Mouse (Mus musculus) frontal cortex, postnatal 10 days (tissue): ENCODE measurements around the gene Agbl5.

Source experiments
- DNase-seq, 2 experiments: peaks; one replicate each; pipeline ENCODE4 v3.0.0; 2022; ENCODE audit warnings: low spot score in 2 of 2, mixed read lengths in 1 of 2

Agbl5 gene

GRCm38 (mm10) chr5:30919831-30920614 is 31.5 kb downstream of the Agbl5 start:
- DNase-seq, result peak in 1 of 2 experiments; percentile 29

DNA sequence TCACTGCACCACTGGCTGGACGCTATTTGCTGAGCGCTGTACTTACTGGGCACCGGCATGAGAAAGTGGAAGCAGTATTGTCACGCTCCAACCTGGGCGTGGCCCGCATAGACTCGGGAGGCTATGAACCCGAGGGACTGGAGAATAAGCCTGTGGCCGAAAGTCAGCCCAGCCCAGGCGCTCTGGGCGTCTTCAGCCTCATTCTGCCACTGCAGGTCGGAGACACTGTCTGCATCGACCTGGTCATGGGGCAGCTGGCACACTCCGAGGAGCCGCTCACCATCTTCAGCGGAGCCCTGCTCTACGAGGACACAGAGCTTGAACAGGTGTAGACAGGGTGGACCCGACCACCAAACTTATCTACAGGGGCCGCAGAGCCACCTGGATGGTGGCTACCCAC is 32.1 kb downstream of the Agbl5 start:
- peak in 1 of 2 experiments; percentile 23 for DNase-seq

GRCm38 (mm10) chr5:30921256-30922033 is 33.0 kb downstream of the Agbl5 start, which contains the start of gene Khk:
TSS of gene Khk (plus strand) at chr5:30921431.
- peak; percentile 59 to 83 for DNase-seq

DNA sequence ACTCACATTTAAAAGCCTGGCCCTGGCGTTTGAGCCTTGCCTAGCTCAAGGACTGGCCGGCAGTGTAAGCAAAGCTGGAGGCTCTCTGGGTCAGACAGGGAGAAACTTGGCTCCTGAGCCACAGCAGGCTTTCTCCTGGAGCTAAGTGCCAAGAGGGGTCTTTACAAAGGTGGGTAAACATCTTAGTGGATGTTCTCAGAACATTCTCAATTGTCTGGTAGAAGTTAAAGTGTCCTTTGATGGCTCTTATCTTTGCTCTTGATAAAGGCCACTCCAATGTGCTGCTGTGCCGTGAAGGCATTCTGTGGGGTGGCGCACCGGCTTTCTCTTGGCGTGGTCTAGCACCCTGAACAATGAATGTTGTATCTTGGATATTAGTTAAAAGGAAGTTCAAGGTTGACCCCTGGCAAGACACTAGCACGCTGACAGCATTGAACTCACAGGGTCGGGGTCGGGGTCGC is 34.1 kb downstream of the Agbl5 start:
- no peak for DNase-seq

- DNase-seq, result no peak
Observed at GRCm38 (mm10) chr5:30923119-30923518, 34.6 kb downstream of the Agbl5 start.

- DNase-seq, result no peak
Observed at GRCm38 (mm10) chr5:30924614-30925013, 36.1 kb downstream of the Agbl5 start.

DNA sequence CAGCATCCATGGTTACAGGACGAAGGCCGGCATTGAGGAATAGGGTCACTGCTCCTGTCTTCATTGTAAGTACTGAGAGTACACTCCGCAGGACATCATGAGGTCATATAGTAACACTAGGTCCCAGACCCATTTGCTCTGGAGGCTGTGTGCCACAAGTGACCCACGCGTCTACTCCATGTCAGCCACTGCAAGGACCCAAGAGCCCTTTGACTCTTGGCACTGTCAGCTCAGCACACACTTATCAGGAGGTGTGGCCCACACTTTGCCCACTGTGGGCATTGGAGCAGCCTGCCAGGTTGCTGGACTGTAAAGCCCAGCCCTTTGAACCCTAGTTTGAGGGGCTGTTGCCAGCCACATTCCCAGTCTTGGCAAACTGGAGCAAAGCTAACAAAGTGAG is 36.7 kb downstream of the Agbl5 start:
- no peak for DNase-seq

- DNase-seq, result no peak
Observed at GRCm38 (mm10) chr5:30926073-30926472, 37.6 kb downstream of the Agbl5 start.

GRCm38 (mm10) chr5:30927945-30928529 is 39.5 kb downstream of the Agbl5 start:
- peak in 1 of 2 experiments; percentile 31 for DNase-seq

- peak in 1 of 2 experiments; percentile 75 for DNase-seq
Observed at GRCm38 (mm10) chr5:30930121-30930520, 41.6 kb downstream of the Agbl5 start.

- no peak for DNase-seq
Observed at GRCm38 (mm10) chr5:30930846-30931245, 42.4 kb downstream of the Agbl5 start.

DNA sequence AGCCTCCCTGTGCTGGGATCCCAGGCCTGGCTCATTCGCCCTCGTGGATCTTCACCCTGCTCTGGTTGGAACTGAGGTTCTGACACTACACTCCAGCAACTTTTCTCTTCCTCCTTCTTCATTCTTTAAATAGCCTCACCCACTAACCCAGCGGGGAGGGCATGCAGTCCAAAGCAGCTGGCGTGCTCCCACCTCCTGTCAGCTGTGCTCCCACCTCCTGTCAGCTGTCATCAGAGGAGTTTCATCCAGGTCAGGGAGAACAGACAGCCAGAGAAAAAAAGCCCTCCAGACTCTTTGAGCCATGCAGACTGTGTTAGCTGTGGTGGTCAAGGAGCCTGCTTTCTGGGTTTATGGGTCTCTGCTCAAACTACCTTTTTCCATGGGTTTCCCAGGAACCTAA is 42.9 kb downstream of the Agbl5 start:
- DNase-seq, result no peak

- DNase-seq, result no peak
Observed at GRCm38 (mm10) chr5:30933705-30934104, 45.2 kb downstream of the Agbl5 start.

- DNase-seq, result peak in 1 of 2 experiments; percentile 9
Observed at GRCm38 (mm10) chr5:30934725-30935461, 46.4 kb downstream of the Agbl5 start.

DNA sequence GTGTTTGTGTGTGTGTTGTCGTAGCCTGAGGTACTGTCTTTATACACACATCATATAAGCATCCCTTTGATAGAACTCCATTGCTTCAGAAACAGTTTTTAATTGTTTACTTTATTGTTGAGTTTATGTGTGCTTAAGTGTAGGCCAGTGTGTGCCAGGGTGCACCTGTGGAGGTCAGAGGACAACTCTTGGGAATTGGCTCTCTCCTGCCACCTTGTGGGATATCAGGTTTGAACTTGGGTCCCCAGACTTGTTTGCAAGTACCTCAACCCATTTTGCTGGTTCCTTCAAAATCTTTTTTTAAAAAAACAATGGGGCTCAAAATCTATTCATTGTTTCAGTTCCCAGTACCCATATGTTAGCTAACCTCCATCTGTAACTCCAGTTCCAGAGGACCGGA is 54.5 kb downstream of the Agbl5 start:
- DNase-seq, result no peak

DNA sequence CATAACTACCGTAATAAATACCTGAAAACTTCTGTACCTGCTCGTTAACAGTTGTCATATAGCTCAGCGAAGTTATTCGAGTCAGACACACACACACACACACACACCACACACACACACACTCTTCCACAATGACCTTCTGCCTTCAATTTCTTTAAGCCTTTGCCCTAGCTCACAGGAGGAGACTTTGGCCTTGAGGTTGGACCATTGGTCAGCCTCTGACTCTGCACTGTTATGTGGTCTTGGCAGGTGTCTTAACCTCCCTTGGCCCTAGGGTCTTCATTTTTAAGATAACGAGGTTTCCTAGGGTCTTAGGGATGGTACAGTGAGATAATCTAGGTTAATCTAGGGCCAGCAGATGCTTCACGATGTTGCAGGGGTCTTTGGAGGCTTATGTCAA is 55.9 kb downstream of the Agbl5 start:
- no peak for DNase-seq

GRCm38 (mm10) chr5:30944956-30945781 is 56.7 kb downstream of the Agbl5 start, which contains the start of gene Cgref1:
TSS of gene Cgref1 (minus strand) at chr5:30945591.
- peak; percentile 66 to 68 for DNase-seq

DNA sequence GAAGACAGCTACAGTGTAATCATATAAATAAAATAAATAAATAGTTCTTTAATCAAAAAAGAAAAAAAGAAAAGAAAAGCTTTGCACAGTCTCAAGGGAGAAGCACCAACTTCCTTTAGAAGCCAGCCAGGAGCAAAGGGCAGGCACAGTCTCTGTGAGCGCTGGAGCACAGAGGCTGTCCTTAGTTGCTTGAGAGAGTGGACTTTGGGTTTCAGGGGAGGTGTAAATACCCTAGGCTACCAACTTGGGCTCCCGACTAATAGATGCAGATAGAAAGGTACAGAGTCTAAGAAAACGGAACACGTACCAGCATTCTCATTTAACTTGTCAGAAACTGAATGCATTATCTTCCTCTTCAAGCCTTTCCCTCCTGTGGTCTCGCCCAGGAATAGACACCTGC is 60.1 kb downstream of the Agbl5 start:
- no peak for DNase-seq

- peak; percentile 91 to 95 for DNase-seq
Observed at GRCm38 (mm10) chr5:30949654-30950326, 61.3 kb downstream of the Agbl5 start.

DNA sequence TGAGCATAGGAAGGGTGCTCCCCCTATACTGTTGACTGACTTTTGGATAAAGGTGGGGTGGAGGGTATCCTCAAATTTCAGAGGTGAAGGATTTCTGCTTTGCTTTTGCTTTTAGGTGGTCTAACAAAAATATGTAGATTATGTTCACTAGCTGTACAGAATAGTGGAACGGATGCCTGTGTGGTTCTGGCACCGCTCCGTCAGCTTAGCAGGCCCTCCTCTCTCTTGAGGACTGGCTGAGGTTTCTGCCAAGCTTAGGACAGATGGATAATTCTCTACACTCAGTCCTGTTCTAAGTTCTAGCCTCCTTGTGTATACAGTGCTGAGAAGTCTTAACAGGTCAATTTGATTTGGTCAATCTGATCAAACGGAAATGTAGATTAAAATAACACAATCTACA is 62.0 kb downstream of the Agbl5 start:
- no peak for DNase-seq
